Mouse (Mus musculus): ENCODE results near the gene Mtss1l. TPM values are rescaled to one million over a fixed set of nuclear protein-coding genes. Genes with fewer than 3 reads are reported as not detected.

The Mtss1l gene
- polyA plus RNA-seq, 1 experiment from 2014 or later = 0.34 TPM

DNA sequence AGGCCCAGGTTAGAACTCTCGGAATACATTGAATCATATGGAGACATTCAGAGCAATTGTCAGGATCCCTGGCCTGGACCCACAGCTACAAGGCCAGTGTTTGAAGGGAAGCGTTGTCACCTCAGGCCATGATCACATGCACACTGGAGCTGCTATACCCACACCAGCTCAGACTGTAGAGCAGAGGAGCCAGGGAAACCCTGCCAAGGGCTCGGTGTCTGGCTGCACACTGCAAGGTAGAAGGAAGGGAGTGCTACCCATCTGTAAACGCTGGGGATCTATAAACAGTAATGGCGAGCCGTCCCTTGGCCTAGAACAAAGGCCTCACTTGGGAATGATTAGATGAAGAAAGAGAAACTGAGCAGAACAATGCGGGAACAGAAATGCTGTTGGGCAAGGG lies 21.8 kb upstream of the Mtss1l start:
- no peak overlapping the region for H3K27ac ChIP-seq
- WGBS (ENCODE audit: missing documents) = 93% methylated on average over 7 of the region's 7 CpGs
- H3K79me2 ChIP-seq (ENCODE audit: inconsistent target) = no peaks in the 10 kb centered on the region
- no peak overlapping the region for H3K4me3 ChIP-seq (ENCODE audit: inconsistent target)
- peaks cover 52% of the 10 kb centered on the region; the same call in 1 of the 2 replicates for H3K36me3 ChIP-seq (ENCODE audit: inconsistent target)

GRCm38 (mm10) chr8:110700561-110700960 lies 20.7 kb upstream of the Mtss1l start:
- 96% methylated on average over 2 of the region's 2 CpGs for WGBS (ENCODE audit: missing documents)
- no peaks in the 10 kb centered on the region for H3K79me2 ChIP-seq (ENCODE audit: inconsistent target)
- peaks cover 43% of the 10 kb centered on the region; the same call in 1 of the 2 replicates for H3K36me3 ChIP-seq (ENCODE audit: inconsistent target)
- H3K27ac ChIP-seq = no peak overlapping the region
- no peak overlapping the region for H3K4me3 ChIP-seq (ENCODE audit: inconsistent target)

DNA sequence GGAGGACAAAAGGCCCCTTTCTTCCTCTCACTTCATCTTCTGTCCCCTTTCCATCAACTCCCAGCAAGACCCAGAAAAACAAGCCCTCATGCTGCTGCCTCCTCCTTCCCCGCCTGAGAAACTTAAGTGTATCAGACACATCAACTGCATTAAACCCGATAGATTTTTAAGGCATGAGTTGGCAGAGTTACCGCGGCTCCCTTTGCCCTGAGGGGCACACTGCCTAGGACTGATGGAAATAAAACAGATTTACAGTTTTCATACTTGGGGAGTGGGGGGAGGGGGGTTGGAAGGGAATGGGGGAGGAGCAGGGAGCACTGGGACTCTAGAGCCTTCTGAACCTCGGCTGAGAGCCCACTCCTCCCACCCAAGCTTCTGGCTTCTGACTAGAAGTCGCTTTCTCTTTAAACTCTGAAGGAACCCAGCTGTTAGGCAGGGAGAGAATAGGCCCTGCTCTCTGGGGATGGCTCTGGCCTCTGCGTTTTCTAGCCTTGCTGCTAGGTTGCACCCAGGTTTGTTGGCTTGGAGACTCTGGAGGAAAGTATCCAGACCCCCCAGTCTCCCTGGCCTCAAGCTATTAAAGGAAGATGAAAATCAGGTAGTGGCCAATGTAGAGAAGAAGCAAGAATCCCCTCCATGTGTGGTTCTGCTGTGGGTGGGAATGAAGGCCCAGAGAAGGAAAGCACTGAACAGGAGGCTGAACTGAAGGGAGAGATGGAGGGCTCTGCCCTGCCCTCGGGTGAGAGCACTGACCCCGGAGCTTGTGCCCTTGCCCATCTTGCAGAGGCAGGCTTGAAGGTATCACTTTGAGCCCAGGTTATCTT lies 18.4 kb upstream of the Mtss1l start:
- Histone ChIP-seq H3K36me3 (ENCODE audit: inconsistent target) (peaks cover 33% of the 10 kb centered on the region), H3K4me3 (ENCODE audit: inconsistent target) (no peak overlapping the region), H3K79me2 (ENCODE audit: inconsistent target) (no peaks in the 10 kb centered on the region), H3K27ac (no peak overlapping the region)
- 93% methylated on average over 9 of the region's 9 CpGs for WGBS (ENCODE audit: missing documents)

- 73% methylated on average over 9 of the region's 9 CpGs for WGBS (ENCODE audit: missing documents)
Measured at GRCm38 (mm10) chr8:110703460-110704061, 17.7 kb upstream of the Mtss1l start.

DNA sequence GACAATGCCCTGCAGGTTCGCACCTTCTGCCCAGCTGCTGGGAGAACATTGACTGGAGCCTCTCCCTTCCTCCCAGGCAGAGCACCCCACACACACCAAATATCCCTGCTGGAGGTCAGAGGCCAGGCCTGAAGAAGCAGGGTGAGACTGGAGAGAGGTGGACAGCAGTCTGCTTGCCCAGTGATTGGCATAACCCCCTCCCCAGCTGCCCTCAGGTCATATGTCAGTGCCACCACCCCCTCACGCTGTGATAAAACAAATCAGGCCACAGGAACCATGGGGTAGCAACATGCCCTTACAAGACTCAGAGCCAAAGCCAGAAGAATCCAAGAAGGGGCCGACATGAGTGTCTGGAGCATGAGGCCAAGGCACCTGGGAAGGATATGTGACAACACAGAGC lies 17.2 kb upstream of the Mtss1l start:
- peaks cover 42% of the 10 kb centered on the region for H3K36me3 ChIP-seq (ENCODE audit: inconsistent target)
- no peak overlapping the region for H3K27ac ChIP-seq
- WGBS (ENCODE audit: missing documents) = 94% methylated on average over 3 of the region's 3 CpGs
- H3K4me3 ChIP-seq (ENCODE audit: inconsistent target) = no peak overlapping the region
- no peaks in the 10 kb centered on the region for H3K79me2 ChIP-seq (ENCODE audit: inconsistent target)

More at GRCm38 (mm10) chr8:110703460-110704061, 17.7 kb upstream of the Mtss1l start:
- Histone ChIP-seq H3K27ac (no peak overlapping the region), H3K79me2 (ENCODE audit: inconsistent target) (no peaks in the 10 kb centered on the region), H3K4me3 (ENCODE audit: inconsistent target) (no peak overlapping the region), H3K36me3 (ENCODE audit: inconsistent target) (peaks cover 40% of the 10 kb centered on the region)

GRCm38 (mm10) chr8:110705391-110706287 lies 15.6 kb upstream of the Mtss1l start:
- 81% methylated on average over 14 of the region's 14 CpGs for WGBS (ENCODE audit: missing documents)
- Histone ChIP-seq H3K36me3 (ENCODE audit: inconsistent target) (peaks cover 50% of the 10 kb centered on the region), H3K27ac (no peak overlapping the region), H3K4me3 (ENCODE audit: inconsistent target) (no peak overlapping the region), H3K79me2 (ENCODE audit: inconsistent target) (no peaks in the 10 kb centered on the region)

- Histone ChIP-seq H3K79me2 (ENCODE audit: inconsistent target) (no peaks in the 10 kb centered on the region), H3K4me3 (ENCODE audit: inconsistent target) (no peak overlapping the region), H3K36me3 (ENCODE audit: inconsistent target) (peaks cover 58% of the 10 kb centered on the region), H3K27ac (no peak overlapping the region)
- WGBS (ENCODE audit: missing documents) = 90% methylated on average over 3 of the region's 3 CpGs
Measured at GRCm38 (mm10) chr8:110706288-110706870, 14.9 kb upstream of the Mtss1l start.

- no peaks in the 10 kb centered on the region for H3K79me2 ChIP-seq (ENCODE audit: inconsistent target)
- peaks cover 67% of the 10 kb centered on the region for H3K36me3 ChIP-seq (ENCODE audit: inconsistent target)
- WGBS (ENCODE audit: missing documents) = 96% methylated on average over 9 of the region's 11 CpGs
Measured at GRCm38 (mm10) chr8:110708429-110708828, 12.8 kb upstream of the Mtss1l start.

GRCm38 (mm10) chr8:110710593-110710992 lies 10.7 kb upstream of the Mtss1l start:
- H3K27ac ChIP-seq = no peak overlapping the region
- WGBS (ENCODE audit: missing documents) = 96% methylated on average over 3 of the region's 3 CpGs
- no peaks in the 10 kb centered on the region for H3K79me2 ChIP-seq (ENCODE audit: inconsistent target)
- peaks cover 78% of the 10 kb centered on the region for H3K36me3 ChIP-seq (ENCODE audit: inconsistent target)
- no peak overlapping the region for H3K4me3 ChIP-seq (ENCODE audit: inconsistent target)

More at GRCm38 (mm10) chr8:110708429-110708828, 12.8 kb upstream of the Mtss1l start:
- H3K4me3 ChIP-seq (ENCODE audit: inconsistent target) = no peak overlapping the region
- no peak overlapping the region for H3K27ac ChIP-seq

DNA sequence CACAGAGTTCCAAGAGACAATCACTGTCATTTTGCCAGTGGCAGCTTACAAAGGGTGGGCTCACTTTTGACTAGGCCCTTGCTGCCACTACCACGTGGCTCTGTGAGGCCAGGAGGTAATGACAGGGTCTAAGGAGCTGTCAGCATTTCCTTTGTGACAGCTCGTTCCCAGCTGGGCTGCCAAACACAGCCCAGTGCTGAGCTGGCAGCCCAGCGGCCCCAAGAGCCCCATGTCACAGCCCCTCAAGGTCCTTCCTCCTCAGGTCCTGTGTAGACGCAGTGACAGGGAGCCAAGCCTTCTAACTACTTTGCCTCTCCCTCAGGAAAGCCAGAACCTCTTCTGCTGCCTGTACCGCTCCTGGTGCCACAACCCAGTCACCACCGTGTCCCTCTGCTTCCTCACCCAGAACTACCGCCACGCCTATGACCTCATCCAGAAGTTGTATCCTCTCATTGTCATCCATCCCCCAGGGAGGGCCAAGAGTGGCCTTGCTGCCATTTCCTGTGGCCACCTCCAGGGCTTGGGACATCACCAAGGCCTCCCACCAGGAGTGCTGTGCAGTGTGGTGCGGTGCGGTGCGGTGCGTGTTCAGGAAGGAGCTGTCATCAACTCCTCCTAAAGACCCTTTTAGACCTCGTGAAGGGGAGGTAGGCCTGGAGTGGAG lies 9.9 kb upstream of the Mtss1l start:
- H3K4me3 ChIP-seq (ENCODE audit: inconsistent target) = no peak overlapping the region
- peaks cover 79% of the 10 kb centered on the region for H3K36me3 ChIP-seq (ENCODE audit: inconsistent target)
- WGBS (ENCODE audit: missing documents) = 82% methylated on average over 13 of the region's 13 CpGs
- no peak overlapping the region for H3K27ac ChIP-seq
- no peaks in the 10 kb centered on the region for H3K79me2 ChIP-seq (ENCODE audit: inconsistent target)

GRCm38 (mm10) chr8:110713073-110713472 lies 8.2 kb upstream of the Mtss1l start:
- H3K79me2 ChIP-seq (ENCODE audit: inconsistent target) = no peaks in the 10 kb centered on the region
- WGBS (ENCODE audit: missing documents) = 95% methylated on average over 7 of the region's 7 CpGs
- peaks cover 68% of the 10 kb centered on the region for H3K36me3 ChIP-seq (ENCODE audit: inconsistent target)

DNA sequence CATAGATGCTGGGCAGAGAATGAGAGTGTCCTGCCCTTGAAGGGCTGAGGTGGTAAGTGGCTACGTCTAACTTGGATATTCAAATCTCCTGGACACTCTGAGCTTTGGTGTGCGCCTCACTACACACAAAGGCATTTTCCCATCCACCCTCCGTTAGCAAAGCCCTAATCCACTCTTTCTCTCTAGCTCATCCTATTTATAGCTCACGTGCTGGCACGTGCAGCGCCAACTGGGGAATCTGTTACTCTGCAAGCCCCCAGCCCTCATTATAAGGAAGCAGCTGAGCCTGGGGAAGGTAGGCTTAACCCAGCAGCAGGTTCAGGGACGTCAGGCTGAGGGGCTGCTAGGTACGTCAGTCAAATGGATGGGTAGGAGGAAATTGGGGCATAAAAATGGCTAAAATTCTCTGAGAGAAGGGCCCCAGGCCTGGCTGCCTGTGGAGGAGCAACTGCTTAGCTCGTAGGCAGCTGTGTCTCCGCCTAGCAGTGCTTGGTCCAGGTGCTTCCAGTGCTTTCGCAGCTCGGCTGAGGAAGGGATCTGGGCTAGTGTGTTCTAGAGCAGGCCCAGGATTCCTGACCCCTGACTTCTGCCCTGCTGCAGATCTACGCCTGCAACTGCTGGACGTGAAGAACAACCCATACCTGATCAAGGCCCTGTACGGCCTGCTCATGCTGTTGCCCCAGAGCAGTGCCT lies 6.3 kb upstream of the Mtss1l start:
- no peak overlapping the region for H3K27ac ChIP-seq
- WGBS (ENCODE audit: missing documents) = 94% methylated on average over 15 of the region's 15 CpGs
- H3K4me3 ChIP-seq (ENCODE audit: inconsistent target) = no peak overlapping the region
- no peaks in the 10 kb centered on the region for H3K79me2 ChIP-seq (ENCODE audit: inconsistent target)
- H3K36me3 ChIP-seq (ENCODE audit: inconsistent target) = peaks cover 55% of the 10 kb centered on the region

More at GRCm38 (mm10) chr8:110713073-110713472, 8.2 kb upstream of the Mtss1l start:
- no peak overlapping the region for H3K27ac ChIP-seq
- H3K4me3 ChIP-seq (ENCODE audit: inconsistent target) = no peak overlapping the region

GRCm38 (mm10) chr8:110716075-110716474 lies 5.2 kb upstream of the Mtss1l start:
- H3K36me3 ChIP-seq (ENCODE audit: inconsistent target) = peaks cover 44% of the 10 kb centered on the region
- 97% methylated on average over 4 of the region's 4 CpGs for WGBS (ENCODE audit: missing documents)

More at GRCm38 (mm10) chr8:110716075-110716474, 5.2 kb upstream of the Mtss1l start:
- no peaks in the 10 kb centered on the region for H3K79me2 ChIP-seq (ENCODE audit: inconsistent target)
- H3K4me3 ChIP-seq (ENCODE audit: inconsistent target) = no peak overlapping the region
- H3K27ac ChIP-seq = no peak overlapping the region
